Mouse (Mus musculus) cerebellum, adult 2 months (tissue): ENCODE results near the gene Hoxc8. TPM values are rescaled to one million over a fixed set of nuclear protein-coding genes. Genes with fewer than 3 reads are reported as not detected.

ENCODE experiments used
- DNase-seq, 2 experiments: peaks; one replicate each; pipeline ENCODE4 v3.0.0; 2021
- H3K27ac ChIP-seq: fragments of 200-500 bp; 2 replicates; pipeline ENCODE4 v1.5.1; 2012; ENCODE audit warnings: low read length, control low read depth, inconsistent platforms; ENCODE audit not compliant: insufficient read depth
- H3K27me3 ChIP-seq: fragments of 200-500 bp; 2 replicates; pipeline ENCODE4 v1.6.1; 2012; ENCODE audit warnings: inconsistent platforms, mild to moderate bottlenecking, low read length, moderate library complexity; ENCODE audit not compliant: control insufficient read depth, insufficient read depth
- H3K4me1 ChIP-seq: fragments of 200-500 bp; 2 replicates; pipeline ENCODE4 v1.6.1; 2011; ENCODE audit warnings: low read length; ENCODE audit not compliant: control insufficient read depth, insufficient read depth
- H3K4me3 ChIP-seq: fragments of 200-500 bp; replicated peaks from 2 replicates; pipeline ENCODE3; 2011; ENCODE audit warnings: mild to moderate bottlenecking, low read depth, low read length, control low read depth; ENCODE audit not compliant: insufficient read depth
- CTCF ChIP-seq: fragments of 200-500 bp; IDR thresholded peaks from 2 replicates; pipeline ENCODE4 v1.5.1; 2011; ENCODE audit warnings: low read depth, mild to moderate bottlenecking, control low read depth, low read length, moderate library complexity, borderline replicate concordance; ENCODE audit not compliant: insufficient read depth
- POLR2A ChIP-seq: fragments of 200-500 bp; IDR thresholded peaks from 2 replicates; pipeline ENCODE4 v1.6.1; 2011; ENCODE audit warnings: low read length, control low read depth, borderline replicate concordance; ENCODE audit not compliant: insufficient read depth
- WGBS: fragments of 180-500 bp; shearing (Covaris S2); methylation state at CpG from one replicate; pipeline ENCODE4 v1.1.7; 2018; 5-methylcytosine and 5-hydroxymethylcytosine counted together
- polyA plus RNA-seq: library from polyadenylated mRNA; depleted of rRNA; stranded (reverse); fragments of >200 nt; gene quantifications from 2 replicates; pipeline ENCODE4 v1.2.3, GENCODE M21; 2012

The Hoxc8 gene
- polyA plus RNA-seq, 1 experiment = not detected

DNA sequence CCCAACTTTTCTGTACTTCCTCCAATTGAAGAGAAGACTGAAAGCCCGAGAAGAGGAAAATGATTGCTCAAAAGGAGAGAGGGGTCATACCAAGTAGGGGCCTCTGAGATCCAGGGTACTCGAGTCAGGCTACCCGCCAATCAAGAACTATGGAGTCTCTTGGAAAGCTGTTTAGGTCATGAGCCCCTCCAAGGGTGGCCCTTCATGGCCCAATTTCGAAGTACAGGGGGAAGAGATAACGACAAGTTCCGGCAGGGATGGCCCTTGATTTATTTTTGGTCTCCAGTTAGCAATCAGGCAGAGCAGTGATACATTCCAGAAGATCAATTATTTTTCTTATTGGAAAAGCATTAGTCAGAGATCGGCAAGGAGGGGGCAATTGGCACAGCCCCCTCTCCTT lies 1.4 kb downstream of the Hoxc8 start:
- no peak overlapping the region for H3K4me3 ChIP-seq
- no peaks in the 10 kb centered on the region for H3K4me1 ChIP-seq
- no peak overlapping the region for H3K27ac ChIP-seq
- no peak for TF ChIP-seq POLR2A
- no peak for TF ChIP-seq CTCF
- WGBS = 5% methylated on average over 7 of the region's 7 CpGs
- H3K27me3 ChIP-seq = peaks cover 20% of the 10 kb centered on the region; the same call in 1 of the 2 replicates
- no peak for DNase-seq

DNA sequence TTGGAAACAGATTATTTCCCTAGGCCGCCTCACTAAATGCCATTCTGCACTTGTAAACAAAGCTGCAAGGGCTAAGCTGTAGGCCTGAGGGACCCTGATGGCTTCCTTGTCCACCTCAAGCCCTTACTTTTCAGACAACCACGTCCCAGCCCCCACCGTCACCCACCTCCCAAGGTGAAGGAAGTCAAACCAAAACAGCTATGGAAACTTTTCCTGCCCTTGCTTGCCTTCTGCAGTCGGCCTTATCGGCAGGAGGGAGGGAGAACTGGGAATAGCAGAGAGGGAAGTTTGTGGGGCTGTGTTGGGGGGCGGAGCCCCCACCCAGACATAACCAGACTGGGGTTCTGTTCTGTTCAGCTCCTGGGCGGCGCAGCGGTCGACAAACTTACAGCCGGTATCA lies 1.8 kb downstream of the Hoxc8 start:
- DNase-seq = no peak
- TF ChIP-seq POLR2A = no peak
- no peak for TF ChIP-seq CTCF
- WGBS = 2% methylated on average over 11 of the region's 11 CpGs
- Histone ChIP-seq H3K27me3 (peaks cover 18% of the 10 kb centered on the region; the same call in 1 of the 2 replicates), H3K4me3 (no peak overlapping the region), H3K27ac (no peak overlapping the region), H3K4me1 (no peaks in the 10 kb centered on the region)

- Histone ChIP-seq H3K4me3 (no peak overlapping the region), H3K27me3 (peaks cover 21% of the 10 kb centered on the region; the same call in 1 of the 2 replicates), H3K27ac (no peak overlapping the region), H3K4me1 (no peaks in the 10 kb centered on the region)
- no peak for TF ChIP-seq CTCF
- no peak for TF ChIP-seq POLR2A
- WGBS = 1% methylated on average over 3 of the region's 3 CpGs
- DNase-seq = no peak
These were observed 2.5 kb downstream of the Hoxc8 start for GRCm38 (mm10) chr15:102992863-102993262.

DNA sequence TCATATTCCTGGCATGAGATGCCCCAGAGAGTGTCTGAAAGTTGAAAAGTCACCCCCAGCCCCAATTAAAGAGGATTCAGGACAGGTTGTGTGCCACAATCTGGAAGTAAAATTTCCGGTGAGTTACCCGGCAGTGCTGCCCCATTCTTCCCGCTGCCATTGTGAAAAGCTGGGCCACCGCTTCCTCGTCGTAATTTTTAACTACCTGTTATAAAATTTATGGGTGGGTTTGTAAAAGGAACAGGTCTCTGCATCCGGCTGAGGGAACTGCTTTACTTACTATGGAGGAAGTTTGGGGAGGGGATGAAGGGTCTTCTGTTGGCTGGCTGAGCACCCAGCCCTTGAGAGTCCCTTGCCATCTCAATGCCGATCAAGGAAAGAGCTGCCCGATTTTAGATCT lies 6.1 kb downstream of the Hoxc8 start:
- no peak overlapping the region for H3K4me3 ChIP-seq
- no peak overlapping the region for H3K27ac ChIP-seq
- no peak for TF ChIP-seq CTCF
- DNase-seq = no peak
- peaks cover 16% of the 10 kb centered on the region; the same call in 1 of the 2 replicates for H3K27me3 ChIP-seq
- 3% methylated on average over 9 of the region's 9 CpGs for WGBS
- H3K4me1 ChIP-seq = no peaks in the 10 kb centered on the region

DNA sequence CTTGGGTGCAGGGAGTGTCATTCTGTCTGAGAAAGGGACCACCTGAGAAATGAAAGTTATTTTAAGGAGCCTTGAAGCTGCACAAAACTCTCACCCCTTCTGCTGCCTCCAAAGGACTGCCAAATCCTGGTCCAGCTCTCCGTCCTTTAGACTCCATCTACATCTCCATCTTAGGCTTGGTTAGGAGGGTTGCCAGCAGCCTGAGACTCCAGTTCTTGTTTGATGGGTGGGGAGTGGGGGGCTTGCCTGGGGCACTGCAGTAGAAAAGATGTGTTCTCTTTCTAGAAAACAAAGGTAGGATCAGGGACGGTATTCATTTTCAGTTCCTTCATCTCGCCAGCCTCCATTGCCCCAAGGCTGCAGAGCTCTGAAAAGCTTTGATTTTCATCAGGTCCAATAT lies 7.0 kb downstream of the Hoxc8 start:
- WGBS = 7% methylated on average over 3 of the region's 3 CpGs
- Histone ChIP-seq H3K27me3 (peaks cover 15% of the 10 kb centered on the region; the same call in 1 of the 2 replicates), H3K4me1 (no peaks in the 10 kb centered on the region), H3K27ac (no peak overlapping the region), H3K4me3 (no peak overlapping the region)
- no peak for TF ChIP-seq POLR2A
- no peak for TF ChIP-seq CTCF
- DNase-seq = no peak

DNA sequence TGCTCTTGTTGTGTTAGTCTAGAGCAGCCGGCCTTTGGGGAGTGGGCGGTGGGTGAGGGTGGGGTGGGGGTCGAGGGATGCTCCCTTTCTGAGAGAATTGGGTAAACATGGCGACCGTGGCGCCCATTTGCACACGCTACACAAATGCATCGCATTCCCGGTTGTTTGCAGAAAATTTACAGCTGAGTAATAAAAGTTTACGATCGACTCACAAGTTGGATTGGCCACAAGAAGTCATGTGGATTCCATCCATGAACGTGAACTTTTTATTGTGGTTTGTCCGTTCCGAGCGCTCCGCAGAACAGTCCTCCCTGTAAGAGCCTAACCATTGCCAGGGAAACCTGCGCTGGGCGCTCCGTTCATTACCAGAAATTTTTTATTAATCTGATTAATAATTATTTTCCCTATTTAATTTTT lies 7.5 kb downstream of the Hoxc8 start, which contains the start of gene Hoxc6:
Gene Hoxc6, plus strand, starts transcription at position 319 of the 417 bp plus-strand sequence.
- H3K27me3 ChIP-seq = peaks cover 15% of the 10 kb centered on the region; the same call in 1 of the 2 replicates
- no peak for DNase-seq
- 3% methylated on average over 19 of the region's 19 CpGs for WGBS
- H3K4me1 ChIP-seq = no peaks in the 10 kb centered on the region
- no peak within 1 kb of the TSS for H3K27ac ChIP-seq
- peak within 1 kb of the TSS; percentile 10 for H3K4me3 ChIP-seq
- TF ChIP-seq POLR2A = no peak
- no peak for TF ChIP-seq CTCF

DNA sequence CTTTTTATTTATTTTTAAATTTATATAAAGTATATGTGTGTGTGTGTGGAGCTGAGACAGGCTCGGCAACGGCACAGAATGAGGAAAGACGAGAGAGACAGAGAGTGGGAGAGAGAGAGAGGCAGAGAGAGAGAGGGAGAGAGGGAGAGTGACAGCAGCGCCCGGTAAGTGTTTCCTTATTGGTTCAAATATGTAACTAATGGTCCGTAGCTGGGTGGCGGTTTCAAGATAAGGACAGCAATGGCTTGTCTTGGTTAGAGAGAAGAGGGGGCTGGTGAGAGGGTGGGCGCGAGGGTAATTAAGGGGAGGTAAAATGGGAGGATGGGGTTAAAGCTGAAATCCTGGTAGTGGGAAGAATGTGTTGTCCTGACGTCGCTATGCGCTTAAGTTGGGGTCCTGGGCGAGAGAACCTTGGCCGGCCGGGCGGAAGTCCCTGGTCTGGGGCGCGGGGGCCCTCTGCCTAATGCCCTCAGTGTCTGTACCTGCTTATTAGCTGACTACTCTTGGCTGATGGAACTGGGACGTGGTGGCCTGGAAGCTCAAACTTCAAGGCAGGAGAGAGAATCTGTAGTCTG lies 8.3 kb downstream of the Hoxc8 start:
- 4% methylated on average over 19 of the region's 19 CpGs for WGBS
- Histone ChIP-seq H3K27ac (no peak overlapping the region), H3K4me1 (no peaks in the 10 kb centered on the region), H3K4me3 (peak overlapping the region; percentile 10), H3K27me3 (peaks cover 15% of the 10 kb centered on the region; the same call in 1 of the 2 replicates)
- DNase-seq = no peak
- TF ChIP-seq CTCF (no peak), POLR2A (no peak)

- WGBS = under 1% methylated on average over 33 of the region's 33 CpGs
- H3K4me1 ChIP-seq = no peaks in the 10 kb centered on the region
- TF ChIP-seq CTCF = no peak
These were observed 8.9 kb downstream of the Hoxc8 start for GRCm38 (mm10) chr15:102999183-102999831.

GRCm38 (mm10) chr15:102999955-103000354 lies 9.5 kb downstream of the Hoxc8 start:
- H3K4me1 ChIP-seq = no peaks in the 10 kb centered on the region
- H3K27ac ChIP-seq = no peak overlapping the region
- DNase-seq = no peak
- TF ChIP-seq CTCF (no peak), POLR2A (no peak)
- no peak overlapping the region for H3K4me3 ChIP-seq
- WGBS = 9% methylated on average over 11 of the region's 11 CpGs
- peaks cover 15% of the 10 kb centered on the region; the same call in 1 of the 2 replicates for H3K27me3 ChIP-seq

More at GRCm38 (mm10) chr15:102999183-102999831, 8.9 kb downstream of the Hoxc8 start:
- Histone ChIP-seq H3K27ac (no peak overlapping the region), H3K4me3 (peak overlapping the region; percentile 17), H3K27me3 (peaks cover 15% of the 10 kb centered on the region; the same call in 1 of the 2 replicates)
- DNase-seq = peak; percentile 37 to 39
